ENCODE assay signal across 16 mouse cellular contexts in genomic region chr19:19587866-19588265, GRCm38 (mm10).
"Had no signal": no experiment of that assay in that cellular context is flagged by ENCODE, and none has a peak within 500 bp of the region (broad histone marks: within the 10 kb centered on the region; RNA-seq: fewer than 3 reads in every experiment).

No protein-coding gene starts in this region.

- DNase-seq: heart, postnatal 10 days; heart, postnatal 14 days; heart, postnatal 36 days; heart, postnatal 4 days; kidney, adult 11 months; kidney, adult 18-20 months; kidney, adult 2 months; kidney, adult 8-10 months; kidney, adult 9 months; kidney, postnatal 10 days; kidney, postnatal 14 days; kidney, postnatal 25 days; kidney, postnatal 36 days; kidney, postnatal 4 days; layer of hippocampus, adult 9-11 months; layer of hippocampus, postnatal 36 days had no signal
